Mouse (Mus musculus) lung, adult 2 months (tissue): ENCODE measurements around the gene Rnaseh1. TPM values are rescaled to one million over a fixed set of nuclear protein-coding genes. Genes with fewer than 3 reads are reported as not detected.

Source experiments
- DNase-seq: peaks from one replicate; pipeline ENCODE4 v3.0.0; 2022
- H3K4me1 ChIP-seq: fragments of 200-500 bp; 2 replicates; pipeline ENCODE4 v1.6.1; 2011; ENCODE audit warnings: low read length; ENCODE audit not compliant: control insufficient read depth, insufficient read depth
- H3K4me3 ChIP-seq: fragments of 200-500 bp; replicated peaks from 2 replicates; pipeline ENCODE3; 2011; ENCODE audit warnings: low read depth, mild to moderate bottlenecking, control low read depth, low read length; ENCODE audit errors: extremely low read depth
- CTCF ChIP-seq: fragments of 200-500 bp; IDR thresholded peaks from 2 replicates; pipeline ENCODE4 v1.5.1; 2011; ENCODE audit warnings: mild to moderate bottlenecking, low read length, control low read depth; ENCODE audit not compliant: insufficient read depth
- POLR2A ChIP-seq: fragments of 200-500 bp; IDR thresholded peaks from 2 replicates; pipeline ENCODE4 v1.6.1; 2011; ENCODE audit warnings: low read depth, mild to moderate bottlenecking, control low read depth, low read length, borderline replicate concordance; ENCODE audit errors: extremely low read depth
- WGBS: fragments of 180-500 bp; shearing (Covaris S2); methylation state at CpG from one replicate; pipeline ENCODE4 v1.1.7; 2018; 5-methylcytosine and 5-hydroxymethylcytosine counted together
- polyA plus RNA-seq: library from polyadenylated mRNA; depleted of rRNA; stranded (reverse); fragments of >200 nt; gene quantifications from 2 replicates; pipeline ENCODE4 v1.2.3, GENCODE M21; 2012; rRNA removed

Gene Rnaseh1
- polyA plus RNA-seq, 1 experiment, result 11.7 TPM

- H3K4me3 ChIP-seq, result no peak overlapping the region
- DNase-seq, result no peak
- 79% methylated on average over 11 of the region's 11 CpGs for WGBS
- peaks cover 6% of the 10 kb centered on the region for H3K4me1 ChIP-seq
- TF ChIP-seq POLR2A (no peak), CTCF (no peak)
These were observed 51.9 kb downstream of the Rnaseh1 start for GRCm38 (mm10) chr12:28701302-28701701.

- no peak for DNase-seq
- no peak overlapping the region for H3K4me3 ChIP-seq
- TF ChIP-seq POLR2A (no peak), CTCF (no peak)
- 37% methylated on average over 12 of the region's 12 CpGs for WGBS
- no peaks in the 10 kb centered on the region for H3K4me1 ChIP-seq
These were observed 55.0 kb downstream of the Rnaseh1 start for GRCm38 (mm10) chr12:28704381-28704780.

GRCm38 (mm10) chr12:28705204-28705603 lies 55.8 kb downstream of the Rnaseh1 start:
- Histone ChIP-seq H3K4me1 (no peaks in the 10 kb centered on the region), H3K4me3 (no peak overlapping the region)
- 89% methylated on average over 6 of the region's 6 CpGs for WGBS
- TF ChIP-seq CTCF (no peak), POLR2A (no peak)
- DNase-seq, result no peak

GRCm38 (mm10) chr12:28708154-28708553 lies 58.8 kb downstream of the Rnaseh1 start:
- H3K4me3 ChIP-seq, result no peak overlapping the region
- 74% methylated on average over 4 of the region's 4 CpGs for WGBS
- no peaks in the 10 kb centered on the region for H3K4me1 ChIP-seq
- TF ChIP-seq POLR2A (no peak), CTCF (no peak)
- DNase-seq, result no peak

Other genes starting within 250 kb of the Rnaseh1 start
- not detected in 2 replicates for gene Dcdc2c, start 97.2 kb upstream of the Rnaseh1 start, polyA plus RNA-seq
- not detected in 2 replicates for gene Allc, start 67.1 kb upstream of the Rnaseh1 start, polyA plus RNA-seq
- 0.91 and 1.0 TPM in 2 replicates for gene Colec11, start 26.2 kb upstream of the Rnaseh1 start, polyA plus RNA-seq
- 158 and 175 TPM in 2 replicates for gene Rps7, start 13.6 kb upstream of the Rnaseh1 start, polyA plus RNA-seq
- gene Adi1, start 25.6 kb downstream of the Rnaseh1 start, polyA plus RNA-seq, result 14.1 and 22.8 TPM in 2 replicates
- gene Trappc12, start 100.9 kb downstream of the Rnaseh1 start, polyA plus RNA-seq, result 18.7 and 25.1 TPM in 2 replicates
- gene Eipr1, start 102.2 kb downstream of the Rnaseh1 start, polyA plus RNA-seq, result 17.8 and 17.9 TPM in 2 replicates